Mouse (Mus musculus): ENCODE results near the gene Acer3. TPM values are rescaled to one million over a fixed set of nuclear protein-coding genes. Genes with fewer than 3 reads are reported as not detected.

Acer3 gene
- polyA plus RNA-seq, 1 experiment from 2014 or later, result 24.4 TPM

DNA sequence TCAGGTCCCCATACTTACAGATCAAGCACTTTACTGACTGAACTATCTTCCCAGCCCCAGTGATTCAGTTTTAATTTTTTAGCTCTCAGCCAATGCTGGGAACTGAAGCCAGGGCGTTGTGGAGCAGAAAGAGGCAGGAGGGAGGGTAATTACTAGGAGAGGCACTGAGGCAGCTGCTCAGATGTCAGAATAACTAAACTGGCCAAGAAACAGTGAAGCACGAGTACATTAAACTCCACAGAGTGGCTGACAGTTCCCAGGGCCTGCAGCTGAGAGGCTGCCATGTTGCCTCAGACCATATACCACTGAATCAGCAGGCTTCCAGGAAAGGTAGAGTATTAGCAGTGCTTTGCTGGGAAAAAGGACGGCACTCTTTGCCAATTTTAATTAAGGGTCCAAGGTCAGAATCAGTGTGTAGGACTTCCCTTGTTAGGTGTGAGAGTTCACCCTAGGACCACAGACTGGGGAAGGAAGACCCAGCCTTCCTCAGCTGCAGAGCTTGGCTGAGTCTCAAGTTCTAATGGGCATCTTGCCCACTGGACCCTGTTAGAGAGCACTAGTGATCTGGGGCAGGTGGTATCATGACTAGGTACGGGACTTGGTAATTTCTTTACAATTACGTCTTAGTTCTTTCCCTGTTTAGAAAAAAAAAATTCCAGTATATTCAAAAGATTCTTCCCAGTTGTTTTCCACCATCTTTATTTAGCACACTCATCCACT is 11.8 kb upstream of the Acer3 start:
- Histone ChIP-seq H3K4me1 (replicated peaks) (peaks cover 66% of the 10 kb centered on the region), H3K4me2 (no peak overlapping the region), H3K4me3 (replicated peaks) (no peak overlapping the region), H3K9me3 (replicated peaks) (no peaks in the 10 kb centered on the region), H3K27me3 (no peaks in the 10 kb centered on the region), H3K36me3 (no peaks in the 10 kb centered on the region), H3K9ac (no peak overlapping the region), H3K27ac (peak overlapping the region; percentile 47; the same call in 1 of the 2 replicates)
- ATAC-seq (ENCODE audit: low read depth), result no peak
- DNase-seq, result no peak
- 77% methylated on average over 5 of the region's 5 CpGs for WGBS (ENCODE audit: insufficient replicate concordance)

DNA sequence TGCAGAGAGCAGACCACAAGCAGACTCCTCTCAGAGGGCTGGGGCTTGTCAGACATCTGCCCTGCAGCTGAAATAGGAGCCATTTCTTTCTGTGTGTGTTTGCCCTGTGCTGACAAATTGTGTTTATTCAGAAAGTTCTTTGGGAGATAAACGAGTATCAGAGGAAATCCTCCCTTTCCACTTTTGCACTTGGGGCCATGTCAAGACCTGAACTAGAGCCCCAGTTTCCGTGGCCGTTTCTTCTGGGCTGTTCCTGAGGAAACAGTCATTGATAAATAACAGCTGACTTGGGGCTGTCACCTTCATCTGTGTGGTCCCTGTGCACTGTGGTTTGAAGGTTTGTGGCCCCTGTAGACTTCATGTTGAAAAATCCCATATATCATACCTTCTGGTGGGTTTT is 10.9 kb upstream of the Acer3 start:
- peaks cover 66% of the 10 kb centered on the region for H3K4me1 ChIP-seq (replicated peaks)
- H3K4me3 ChIP-seq (replicated peaks), result no peak overlapping the region
- H3K9me3 ChIP-seq (replicated peaks), result no peaks in the 10 kb centered on the region
- no peak overlapping the region for H3K4me2 ChIP-seq
- peak overlapping the region; percentile 91 for H3K27ac ChIP-seq
- DNase-seq (no peak), ATAC-seq (ENCODE audit: low read depth) (no peak)
- H3K36me3 ChIP-seq, result no peaks in the 10 kb centered on the region
- no peaks in the 10 kb centered on the region for H3K27me3 ChIP-seq
- peak overlapping the region; percentile 23 for H3K9ac ChIP-seq
- WGBS (ENCODE audit: insufficient replicate concordance), result 15% methylated on average over 3 of the region's 3 CpGs

DNA sequence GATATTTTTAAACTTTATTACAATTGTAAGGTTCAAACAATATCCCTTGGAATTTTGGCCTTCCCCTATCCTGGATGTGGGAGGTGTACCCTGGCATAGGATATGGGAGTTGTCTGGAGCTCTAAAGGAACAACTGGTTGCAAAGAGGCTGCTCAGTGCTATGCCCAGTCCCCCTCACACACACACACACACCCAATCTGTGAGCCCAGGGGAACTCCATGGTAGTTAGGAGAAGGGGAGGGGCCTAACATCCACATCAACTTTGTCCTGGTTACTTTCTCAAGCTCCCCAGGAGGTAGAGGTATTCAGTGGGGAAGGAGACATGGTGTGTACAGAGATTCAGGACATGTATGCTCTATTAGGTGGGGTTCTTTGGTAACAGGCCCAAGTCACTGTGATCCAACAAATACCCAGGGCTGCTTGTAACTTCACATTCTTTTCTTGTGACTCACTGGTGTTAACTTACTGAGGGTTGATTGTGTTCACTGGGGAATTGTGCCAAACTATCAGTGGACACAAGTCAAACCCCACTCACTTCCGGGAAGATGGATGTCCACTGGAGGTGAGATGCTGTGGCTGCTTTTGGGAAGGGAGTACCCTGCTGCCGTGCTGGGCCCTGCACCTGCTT is 9.5 kb upstream of the Acer3 start:
- H3K9ac ChIP-seq, result peak overlapping the region; percentile 44; the same call in 1 of the 2 replicates
- DNase-seq, result peak; percentile 32
- H3K9me3 ChIP-seq (replicated peaks), result no peaks in the 10 kb centered on the region
- H3K4me3 ChIP-seq (replicated peaks), result no peak overlapping the region
- H3K4me2 ChIP-seq, result peak overlapping the region; percentile 50
- WGBS (ENCODE audit: insufficient replicate concordance), result 74% methylated on average over 2 of the region's 2 CpGs
- peak; percentile 69 for ATAC-seq (ENCODE audit: low read depth)
- peak overlapping the region; percentile 91 for H3K27ac ChIP-seq
- H3K36me3 ChIP-seq, result no peaks in the 10 kb centered on the region
- peaks cover 63% of the 10 kb centered on the region for H3K4me1 ChIP-seq (replicated peaks)
- H3K27me3 ChIP-seq, result no peaks in the 10 kb centered on the region

DNA sequence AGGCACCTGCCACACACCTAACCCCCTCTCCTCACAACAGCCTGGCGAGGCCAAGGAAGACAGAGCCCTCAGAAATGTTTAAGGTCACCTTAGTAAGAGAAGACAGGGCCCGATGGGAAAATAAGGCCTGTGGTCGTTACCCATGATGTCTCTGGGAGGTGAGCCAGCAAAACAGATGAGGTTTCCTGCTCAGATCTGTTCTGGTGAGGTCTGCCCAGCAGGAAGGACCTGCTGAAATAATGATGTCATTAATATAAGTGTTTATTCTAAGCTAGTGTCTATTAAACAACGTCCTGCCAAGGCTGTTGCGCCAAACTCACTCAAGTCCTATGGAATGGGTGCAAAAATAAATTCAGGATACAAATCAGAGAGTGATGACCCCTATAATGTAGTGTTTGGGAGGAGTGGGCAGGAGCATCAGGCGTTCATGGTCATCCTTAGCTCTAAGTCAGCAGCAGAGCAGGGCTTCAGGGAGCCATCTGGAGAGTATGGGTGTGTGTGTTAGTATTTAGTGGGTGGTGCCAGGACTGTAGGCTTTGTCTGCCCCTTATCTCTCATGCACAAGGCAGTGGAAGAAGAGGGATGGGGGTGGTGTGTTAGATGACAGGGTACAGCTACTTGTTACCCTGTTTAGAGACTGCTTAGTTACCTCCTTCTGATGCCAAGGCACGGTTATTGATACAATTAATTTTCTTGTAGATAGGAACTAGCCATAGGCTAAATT is 8.8 kb upstream of the Acer3 start:
- H3K9ac ChIP-seq, result peak overlapping the region; percentile 46
- WGBS (ENCODE audit: insufficient replicate concordance), result 41% methylated on average over 7 of the region's 7 CpGs

DNA sequence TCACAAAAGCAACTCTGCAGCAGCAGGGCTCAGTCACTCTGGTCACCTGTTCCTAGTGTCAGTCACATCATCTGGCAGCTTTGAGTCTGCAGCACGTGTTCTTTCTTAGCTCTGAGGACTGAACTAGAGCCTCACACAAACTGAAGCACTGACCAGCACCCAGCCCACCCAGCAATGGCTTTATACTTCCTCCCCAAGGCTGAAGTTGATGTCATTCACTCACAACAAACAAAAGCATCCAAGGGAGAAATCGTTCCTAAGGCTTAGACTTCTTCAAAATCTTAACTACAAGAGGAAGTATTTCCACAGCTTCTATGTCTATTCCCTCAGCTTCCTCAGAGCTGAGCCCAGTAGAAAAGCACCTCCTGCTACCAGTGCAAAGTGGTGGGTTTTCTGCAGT is 7.3 kb upstream of the Acer3 start:
- peak overlapping the region; percentile 5; the same call in 1 of the 2 replicates for H3K9ac ChIP-seq
- H3K4me3 ChIP-seq (replicated peaks), result no peak overlapping the region
- no peaks in the 10 kb centered on the region for H3K27me3 ChIP-seq
- peaks cover 60% of the 10 kb centered on the region for H3K4me1 ChIP-seq (replicated peaks)
- H3K9me3 ChIP-seq (replicated peaks), result no peaks in the 10 kb centered on the region
- no peak for DNase-seq
- H3K36me3 ChIP-seq, result no peaks in the 10 kb centered on the region
- ATAC-seq (ENCODE audit: low read depth), result no peak
- WGBS (ENCODE audit: insufficient replicate concordance), result 35% methylated on average over 2 of the region's 2 CpGs
- peak overlapping the region; percentile 91; the same call in 1 of the 2 replicates for H3K27ac ChIP-seq
- H3K4me2 ChIP-seq, result no peak overlapping the region

More for the DNA sequence above, 8.8 kb upstream of the Acer3 start:
- ATAC-seq (ENCODE audit: low read depth) (peak; percentile 100), DNase-seq (peak; percentile 81)
- H3K27ac ChIP-seq, result peak overlapping the region; percentile 91
- H3K9me3 ChIP-seq (replicated peaks), result no peaks in the 10 kb centered on the region
- H3K4me3 ChIP-seq (replicated peaks), result no peak overlapping the region
- no peaks in the 10 kb centered on the region for H3K36me3 ChIP-seq
- peaks cover 61% of the 10 kb centered on the region for H3K4me1 ChIP-seq (replicated peaks)
- H3K27me3 ChIP-seq, result no peaks in the 10 kb centered on the region
- H3K4me2 ChIP-seq, result peak overlapping the region; percentile 50

DNA sequence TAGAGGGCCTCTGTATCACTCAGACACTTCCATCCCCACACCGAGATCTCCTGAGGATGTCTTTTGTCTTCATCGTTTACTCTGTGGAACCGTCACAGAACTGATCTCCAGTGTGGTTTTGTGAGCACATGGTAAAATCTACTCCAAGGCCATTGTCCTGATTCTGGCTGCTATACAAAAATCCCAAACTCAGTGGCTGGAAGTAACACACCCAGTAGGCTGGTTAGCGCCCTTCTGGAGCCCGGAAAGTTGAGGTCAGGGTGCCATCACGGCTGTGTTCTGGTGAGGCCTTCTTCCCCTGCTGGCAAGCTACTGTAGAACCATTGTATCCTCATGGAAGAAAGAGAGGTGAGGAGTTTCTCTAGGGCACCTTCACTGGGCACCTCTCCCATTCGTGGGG is 5.0 kb upstream of the Acer3 start:
- Histone ChIP-seq H3K4me3 (replicated peaks) (no peak overlapping the region), H3K4me1 (replicated peaks) (peaks cover 60% of the 10 kb centered on the region), H3K9ac (no peak overlapping the region), H3K27me3 (no peaks in the 10 kb centered on the region), H3K36me3 (no peaks in the 10 kb centered on the region), H3K9me3 (replicated peaks) (no peaks in the 10 kb centered on the region), H3K4me2 (no peak overlapping the region), H3K27ac (no peak overlapping the region)
- no peak for ATAC-seq (ENCODE audit: low read depth)
- 80% methylated on average over 7 of the region's 7 CpGs for WGBS (ENCODE audit: insufficient replicate concordance)
- DNase-seq, result no peak

DNA sequence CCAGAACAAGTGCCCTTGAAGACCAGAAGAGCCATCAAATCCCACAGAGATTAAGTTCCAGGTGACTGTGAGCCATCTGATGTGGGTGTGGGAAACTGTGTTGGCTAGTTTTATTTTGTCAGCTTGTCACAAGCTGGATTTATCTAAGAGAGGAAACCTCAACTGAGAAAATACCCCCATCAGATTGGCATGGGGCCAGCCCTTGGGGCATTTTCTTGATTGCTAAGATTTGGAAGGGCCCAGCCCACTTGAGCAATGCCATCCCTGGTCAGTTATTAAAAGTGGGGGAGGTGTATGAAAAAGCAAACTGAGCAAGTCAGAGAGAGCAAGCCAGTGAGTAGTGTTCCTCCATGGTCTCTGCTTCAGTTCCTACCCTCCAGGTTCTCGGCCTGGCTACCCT is 3.2 kb upstream of the Acer3 start:
- no peak overlapping the region for H3K9ac ChIP-seq
- no peaks in the 10 kb centered on the region for H3K9me3 ChIP-seq (replicated peaks)
- 71% methylated on average over 1 of the region's 1 CpGs for WGBS (ENCODE audit: insufficient replicate concordance)
- no peak overlapping the region for H3K4me2 ChIP-seq
- H3K36me3 ChIP-seq, result no peaks in the 10 kb centered on the region
- DNase-seq (no peak), ATAC-seq (ENCODE audit: low read depth) (no peak)
- no peak overlapping the region for H3K4me3 ChIP-seq (replicated peaks)
- peaks cover 41% of the 10 kb centered on the region for H3K4me1 ChIP-seq (replicated peaks)
- no peak overlapping the region for H3K27ac ChIP-seq
- H3K27me3 ChIP-seq, result no peaks in the 10 kb centered on the region

DNA sequence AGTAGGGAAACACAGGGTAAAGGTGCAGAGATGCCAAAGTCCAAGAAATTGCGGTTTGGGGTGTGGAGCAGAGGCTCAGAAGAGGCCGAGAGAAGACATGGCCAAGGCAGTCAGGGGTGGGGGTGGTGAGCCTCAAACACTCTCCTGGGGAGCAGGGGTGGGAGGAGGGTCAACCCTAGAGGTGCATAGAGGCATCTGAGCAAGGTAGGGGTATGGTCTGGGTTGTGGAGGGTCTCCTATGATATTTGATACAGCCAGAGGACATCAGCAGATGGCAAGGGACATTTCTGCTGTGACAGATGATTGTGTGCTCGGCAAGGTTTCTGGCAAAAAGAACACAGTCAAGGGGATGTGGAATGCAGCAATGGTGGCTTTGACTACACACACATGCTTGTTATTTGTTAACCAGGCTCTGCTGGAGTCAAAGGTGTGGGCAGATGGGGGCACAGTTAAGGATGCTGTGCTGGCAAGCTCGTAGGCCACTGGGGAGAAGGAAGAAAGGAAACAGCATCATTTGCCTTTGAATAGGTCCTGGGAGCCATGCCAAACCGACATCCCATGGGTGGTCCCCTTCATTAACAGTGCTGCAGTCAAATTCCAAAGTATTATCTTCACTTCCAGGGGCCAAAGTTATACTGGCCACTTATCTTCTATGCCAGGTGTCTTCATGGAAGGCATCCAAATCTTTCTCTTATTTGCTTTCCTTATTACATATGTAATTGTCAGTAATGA is 2.4 kb upstream of the Acer3 start:
- H3K27ac ChIP-seq, result no peak overlapping the region
- no peak overlapping the region for H3K4me2 ChIP-seq
- no peak overlapping the region for H3K9ac ChIP-seq
- H3K36me3 ChIP-seq, result no peaks in the 10 kb centered on the region
- WGBS (ENCODE audit: insufficient replicate concordance), result 59% methylated on average over 5 of the region's 5 CpGs
- no peaks in the 10 kb centered on the region for H3K9me3 ChIP-seq (replicated peaks)
- peaks cover 34% of the 10 kb centered on the region for H3K4me1 ChIP-seq (replicated peaks)
- DNase-seq (no peak), ATAC-seq (ENCODE audit: low read depth) (peak; percentile 29; the same call in 1 of the 2 replicates)
- no peak overlapping the region for H3K4me3 ChIP-seq (replicated peaks)
- H3K27me3 ChIP-seq, result no peaks in the 10 kb centered on the region

DNA sequence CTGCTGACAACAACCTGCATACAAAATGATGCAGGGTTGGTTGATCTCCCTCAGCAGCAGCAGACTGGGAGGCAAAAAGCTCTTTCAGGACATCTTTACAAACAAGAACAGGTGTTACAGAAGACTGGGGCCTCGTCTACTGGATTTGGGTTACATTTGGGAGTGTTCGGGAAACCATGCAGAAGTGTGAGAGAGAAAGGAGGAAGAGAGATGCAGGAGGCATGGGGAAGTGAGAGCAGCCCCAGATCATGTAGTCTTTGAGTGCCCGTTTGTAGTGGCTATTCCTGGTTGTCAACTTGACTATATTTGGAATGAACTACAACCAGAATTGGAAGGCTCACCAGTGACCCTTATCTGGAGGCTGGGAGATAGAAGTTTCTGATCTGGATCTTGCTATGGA is 1.4 kb upstream of the Acer3 start:
- 39% methylated on average over 3 of the region's 3 CpGs for WGBS (ENCODE audit: insufficient replicate concordance)
- H3K27ac ChIP-seq, result no peak overlapping the region

DNA sequence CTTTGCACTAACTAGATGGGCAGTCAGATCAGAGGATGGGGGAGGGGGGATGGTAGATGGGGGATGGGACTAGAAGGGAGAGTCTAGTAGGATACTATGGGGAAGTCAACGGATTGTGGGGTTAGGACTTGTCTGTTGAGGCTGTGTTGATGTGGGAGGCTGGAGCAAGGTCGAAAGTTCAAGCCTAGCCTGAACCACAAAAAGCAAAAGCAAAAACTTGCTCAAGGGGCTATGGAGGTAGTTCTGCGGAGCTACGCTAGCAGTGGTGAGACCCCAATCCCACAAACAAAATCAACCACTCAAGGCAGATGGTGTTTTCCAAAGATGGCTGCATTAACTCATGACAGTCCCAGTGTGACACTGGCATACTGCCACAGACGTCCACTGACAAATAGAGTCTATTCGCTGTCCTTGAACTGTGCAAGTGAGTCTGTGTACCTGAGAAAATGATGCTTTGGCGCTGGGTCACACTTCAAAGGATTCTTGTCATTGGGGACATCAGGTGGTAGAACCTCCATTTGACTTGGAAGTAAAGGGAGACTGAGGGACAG is 927 bp downstream of the Acer3 start:
- H3K9me3 ChIP-seq (replicated peaks), result no peaks in the 10 kb centered on the region
- H3K4me2 ChIP-seq, result no peak overlapping the region
- peaks cover 29% of the 10 kb centered on the region for H3K4me1 ChIP-seq (replicated peaks)
- no peaks in the 10 kb centered on the region for H3K27me3 ChIP-seq
- WGBS (ENCODE audit: insufficient replicate concordance), result 75% methylated on average over 7 of the region's 7 CpGs
- H3K9ac ChIP-seq, result no peak overlapping the region
- no peaks in the 10 kb centered on the region for H3K36me3 ChIP-seq
- no peak overlapping the region for H3K27ac ChIP-seq
- no peak for ATAC-seq (ENCODE audit: low read depth)
- H3K4me3 ChIP-seq (replicated peaks), result no peak overlapping the region
- no peak for DNase-seq

More for the DNA sequence above, 1.4 kb upstream of the Acer3 start:
- Histone ChIP-seq H3K4me3 (replicated peaks) (no peak overlapping the region), H3K9me3 (replicated peaks) (no peaks in the 10 kb centered on the region), H3K4me1 (replicated peaks) (peaks cover 29% of the 10 kb centered on the region), H3K27me3 (no peaks in the 10 kb centered on the region), H3K36me3 (no peaks in the 10 kb centered on the region), H3K9ac (no peak overlapping the region), H3K4me2 (no peak overlapping the region)
- no peak for DNase-seq
- no peak for ATAC-seq (ENCODE audit: low read depth)

DNA sequence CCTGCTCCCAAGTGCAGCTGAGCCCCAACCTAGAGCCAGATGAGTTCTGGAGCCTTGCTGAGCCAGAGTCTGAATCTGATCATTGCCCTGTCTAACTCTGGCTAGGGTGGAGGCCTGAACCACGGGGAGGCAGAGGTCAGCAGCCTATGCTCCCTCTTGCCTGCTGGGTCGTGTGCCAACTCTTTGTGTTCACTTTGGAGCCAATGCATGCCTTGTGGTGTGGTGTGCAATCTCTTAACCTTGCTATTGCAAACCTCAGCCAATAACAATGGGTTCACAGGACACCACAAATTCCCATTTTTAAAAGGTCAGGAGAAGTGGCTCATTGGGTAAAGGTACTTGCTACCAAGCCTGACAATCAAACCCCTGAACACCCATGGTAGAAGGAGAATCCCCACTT is 4.4 kb downstream of the Acer3 start:
- H3K4me3 ChIP-seq (replicated peaks), result no peak overlapping the region
- no peak overlapping the region for H3K27ac ChIP-seq
- H3K9me3 ChIP-seq (replicated peaks), result no peaks in the 10 kb centered on the region
- H3K36me3 ChIP-seq, result no peaks in the 10 kb centered on the region
- DNase-seq (no peak), ATAC-seq (ENCODE audit: low read depth) (no peak)
- H3K4me2 ChIP-seq, result no peak overlapping the region
- 0 out of 2 replicates have a peak, but pooled peaks cover 3% of the 10 kb centered on the region for H3K4me1 ChIP-seq (replicated peaks)
- peaks cover 27% of the 10 kb centered on the region for H3K27me3 ChIP-seq
- H3K9ac ChIP-seq, result no peak overlapping the region
- WGBS (ENCODE audit: insufficient replicate concordance), result 40% methylated on average over 2 of the region's 2 CpGs
